Mouse (Mus musculus) liver, postnatal 0 days (tissue): ENCODE data around the gene Grk1. TPM values are rescaled to one million over a fixed set of nuclear protein-coding genes. Genes with fewer than 3 reads are reported as not detected.

Experiments used
- ATAC-seq: fragments of 200-750 bp; cut with Nextera tagmentation; 2 replicates; pipeline ENCODE4 v1.8.0; 2017; ENCODE audit warnings: mild to moderate bottlenecking, moderate library complexity
- DNase-seq: peaks from one replicate; pipeline ENCODE4 v3.0.0-alpha.2; 2016
- H3K27ac ChIP-seq: fragments of 300-500 bp; sonication (generic); 2 replicates; pipeline ENCODE4 v1.5.1; 2014; ENCODE audit warnings: antibody characterized with exemption, moderate library complexity, mild to moderate bottlenecking, low read depth
- H3K27me3 ChIP-seq: fragments of 300-500 bp; sonication (generic); 2 replicates; pipeline ENCODE4 v1.6.1; 2014; ENCODE audit warnings: low read length, control low read depth, mixed read lengths; ENCODE audit not compliant: insufficient read depth
- H3K36me3 ChIP-seq: fragments of 300-500 bp; sonication (generic); replicated peaks from 2 replicates; pipeline ENCODE4 v1.6.1; 2014; ENCODE audit warnings: mild to moderate bottlenecking, control low read depth, low read length, moderate library complexity, mixed read lengths; ENCODE audit not compliant: insufficient read depth
- H3K4me1 ChIP-seq: fragments of 300-500 bp; sonication (generic); 2 replicates; pipeline ENCODE4 v1.6.1; 2014; ENCODE audit warnings: antibody characterized with exemption, mild to moderate bottlenecking, control low read depth; ENCODE audit not compliant: insufficient read depth
- H3K4me2 ChIP-seq: fragments of 300-500 bp; sonication (generic); 2 replicates; pipeline ENCODE4 v1.6.1; 2014; ENCODE audit warnings: low read depth, mild to moderate bottlenecking, low read length, moderate library complexity, mixed read lengths
- H3K4me3 ChIP-seq: fragments of 300-500 bp; sonication (generic); 2 replicates; pipeline ENCODE4 v1.5.1; 2014; ENCODE audit warnings: low read depth, low read length
- H3K9ac ChIP-seq: fragments of 300-500 bp; sonication (generic); replicated peaks from 2 replicates; pipeline ENCODE4 v1.6.1; 2014; ENCODE audit warnings: mild to moderate bottlenecking, moderate library complexity
- H3K9me3 ChIP-seq: fragments of 300-500 bp; sonication (generic); 2 replicates; pipeline ENCODE4 v1.6.1; 2016; ENCODE audit warnings: mild to moderate bottlenecking, control low read depth, low read length, mixed read lengths
- CTCF ChIP-seq: sonication (generic); IDR thresholded peaks from 2 replicates; pipeline ENCODE4 v1.5.1; 2016; ENCODE audit warnings: antibody characterized with exemption, low read depth
- EP300 ChIP-seq: IDR thresholded peaks from 2 replicates; pipeline ENCODE4 v1.6.1; 2016; ENCODE audit warnings: antibody characterized with exemption, low read depth, mild to moderate bottlenecking
- WGBS: fragments of 180-500 bp; shearing (Covaris S2); extraction: QIAGEN DNeasy Blood & Tissue Kit; methylation state at CpG from one replicate; pipeline ENCODE4 v1.1.7; 2014; ENCODE audit not compliant: insufficient replicate concordance; 5-methylcytosine and 5-hydroxymethylcytosine counted together
- polyA plus RNA-seq: library from polyadenylated mRNA; unstranded; fragments of >200 nt; fragmentation: Nextera tagmentation; extraction: Ambion mirVana; gene quantifications from 2 replicates; pipeline ENCODE4 v1.2.1, GENCODE M21; 2015

Gene Grk1
- polyA plus RNA-seq, 1 experiment from 2014 or later = not detected

GRCm38 (mm10) chr8:13451747-13452277 is 46.9 kb downstream of the Grk1 start:
- TF ChIP-seq EP300 (no peak), CTCF (no peak)
- 45% methylated on average over 6 of the region's 6 CpGs for WGBS
- no peak overlapping the region for H3K4me2 ChIP-seq
- no peaks in the 10 kb centered on the region for H3K27me3 ChIP-seq
- H3K4me3 ChIP-seq = no peak overlapping the region
- H3K36me3 ChIP-seq = no peaks in the 10 kb centered on the region
- peaks cover 3% of the 10 kb centered on the region; the same call in 1 of the 2 replicates for H3K9me3 ChIP-seq
- DNase-seq (no peak), ATAC-seq (peak; percentile 74)
- H3K9ac ChIP-seq = no peak overlapping the region
- no peaks in the 10 kb centered on the region for H3K4me1 ChIP-seq
- no peak overlapping the region for H3K27ac ChIP-seq

- DNase-seq (no peak), ATAC-seq (no peak)
- WGBS = 65% methylated on average over 8 of the region's 8 CpGs
- Histone ChIP-seq H3K9ac (no peak overlapping the region), H3K9me3 (peaks cover 5% of the 10 kb centered on the region; the same call in 1 of the 2 replicates), H3K27ac (no peak overlapping the region), H3K4me1 (no peaks in the 10 kb centered on the region), H3K4me3 (no peak overlapping the region), H3K27me3 (no peaks in the 10 kb centered on the region), H3K36me3 (no peaks in the 10 kb centered on the region), H3K4me2 (no peak overlapping the region)
- no peak for TF ChIP-seq CTCF
- TF ChIP-seq EP300 = no peak
Measured at GRCm38 (mm10) chr8:13454341-13455113, 49.6 kb downstream of the Grk1 start.

- Histone ChIP-seq H3K27me3 (no peaks in the 10 kb centered on the region), H3K4me1 (no peaks in the 10 kb centered on the region), H3K27ac (no peak overlapping the region), H3K4me2 (no peak overlapping the region), H3K4me3 (no peak overlapping the region), H3K36me3 (no peaks in the 10 kb centered on the region), H3K9ac (no peak overlapping the region), H3K9me3 (peaks cover 5% of the 10 kb centered on the region; the same call in 1 of the 2 replicates)
- peak; percentile 50 for DNase-seq
- no peak for TF ChIP-seq EP300
- TF ChIP-seq CTCF = peak; percentile 72
- 18% methylated on average over 2 of the region's 2 CpGs for WGBS
- ATAC-seq = no peak
Measured at GRCm38 (mm10) chr8:13455295-13455694, 50.4 kb downstream of the Grk1 start.

GRCm38 (mm10) chr8:13459431-13459830 is 54.5 kb downstream of the Grk1 start:
- DNase-seq (no peak), ATAC-seq (no peak)
- Histone ChIP-seq H3K4me3 (no peak overlapping the region), H3K9me3 (peaks cover 5% of the 10 kb centered on the region; the same call in 1 of the 2 replicates), H3K36me3 (no peaks in the 10 kb centered on the region), H3K27ac (no peak overlapping the region), H3K27me3 (no peaks in the 10 kb centered on the region), H3K4me2 (no peak overlapping the region), H3K4me1 (peaks cover 8% of the 10 kb centered on the region; the same call in 1 of the 2 replicates), H3K9ac (no peak overlapping the region)
- no peak for TF ChIP-seq EP300
- no peak for TF ChIP-seq CTCF
- 88% methylated on average over 4 of the region's 4 CpGs for WGBS

DNA sequence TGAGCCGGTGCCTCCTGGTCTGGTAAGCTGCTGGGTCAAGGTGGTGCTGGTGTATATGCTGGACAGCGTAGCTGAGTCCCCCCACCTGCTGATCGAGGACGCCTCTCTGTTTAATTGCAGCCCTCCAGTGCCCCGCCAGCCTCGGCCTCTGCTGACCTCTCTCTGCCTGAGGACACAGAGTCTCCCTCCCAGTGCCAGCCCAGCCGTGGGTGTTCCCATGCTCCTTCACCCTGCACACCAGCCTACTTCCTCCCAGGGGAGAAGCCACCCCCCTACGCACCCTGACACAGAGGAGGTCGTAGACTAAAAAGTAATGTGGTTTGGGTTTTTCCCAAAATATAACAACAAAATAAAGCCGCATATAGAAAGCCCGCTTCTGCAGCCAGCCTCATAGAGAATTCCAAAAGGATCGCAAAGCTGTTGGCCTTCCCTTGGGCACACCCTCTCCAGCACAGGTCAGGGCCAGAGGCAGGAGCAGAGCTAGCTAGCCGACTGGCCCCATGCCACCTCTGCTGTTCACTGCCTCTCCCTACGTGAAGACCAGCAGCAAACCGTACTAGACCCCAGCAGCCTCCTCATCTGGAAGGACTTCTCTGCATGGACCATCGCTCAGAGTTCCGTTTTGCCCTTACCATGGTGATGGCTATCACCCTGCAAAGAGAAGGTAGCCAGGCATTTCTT is 56.3 kb downstream of the Grk1 start:
- Histone ChIP-seq H3K27me3 (no peaks in the 10 kb centered on the region), H3K4me3 (no peak overlapping the region), H3K27ac (no peak overlapping the region), H3K9ac (no peak overlapping the region), H3K9me3 (peaks cover 5% of the 10 kb centered on the region; the same call in 1 of the 2 replicates), H3K4me1 (peaks cover 8% of the 10 kb centered on the region; the same call in 1 of the 2 replicates), H3K36me3 (no peaks in the 10 kb centered on the region), H3K4me2 (no peak overlapping the region)
- no peak for ATAC-seq
- TF ChIP-seq EP300 = no peak
- no peak for TF ChIP-seq CTCF
- no peak for DNase-seq
- 72% methylated on average over 17 of the region's 17 CpGs for WGBS

DNA sequence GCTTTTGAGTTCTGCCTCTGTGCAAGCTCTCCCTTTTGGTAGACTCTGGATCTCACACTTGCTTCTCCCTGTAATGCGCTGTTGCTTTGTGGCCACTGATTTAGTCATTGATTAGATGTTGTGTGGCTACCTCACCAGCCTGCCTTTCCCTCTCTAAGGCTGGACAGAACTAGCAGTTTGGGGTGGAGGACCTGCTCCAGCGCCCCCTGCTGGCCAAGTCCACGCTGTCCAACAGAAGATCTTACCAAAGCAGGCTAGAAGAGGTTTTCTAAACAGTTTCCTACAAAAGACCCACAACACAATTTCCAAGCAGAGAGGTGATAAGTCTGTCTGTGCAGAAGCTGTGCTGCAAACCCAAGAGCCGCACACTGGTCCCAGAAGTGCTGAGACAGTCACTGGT is 57.0 kb downstream of the Grk1 start:
- Histone ChIP-seq H3K36me3 (no peaks in the 10 kb centered on the region), H3K4me1 (peaks cover 8% of the 10 kb centered on the region; the same call in 1 of the 2 replicates), H3K4me3 (no peak overlapping the region), H3K27ac (no peak overlapping the region), H3K9me3 (peaks cover 1% of the 10 kb centered on the region; the same call in 1 of the 2 replicates), H3K4me2 (no peak overlapping the region), H3K9ac (no peak overlapping the region), H3K27me3 (no peaks in the 10 kb centered on the region)
- TF ChIP-seq CTCF = peak; percentile 81
- no peak for TF ChIP-seq EP300
- 32% methylated on average over 4 of the region's 4 CpGs for WGBS
- ATAC-seq (peak; percentile 56; the same call in 1 of the 2 replicates), DNase-seq (peak; percentile 70)
